Mouse (Mus musculus) MEL (cell line): ENCODE results near the gene Otoa. TPM values are rescaled to one million over a fixed set of nuclear protein-coding genes. Genes with fewer than 3 reads are reported as not detected.

ENCODE experiments used
- DNase-seq: peaks from one replicate; pipeline ENCODE4 v3.0.0; 2011; ENCODE audit warnings: low read depth, low spot score
- H3K27ac ChIP-seq: 2 replicates; pipeline ENCODE4 v1.5.1; 2012; ENCODE audit warnings: low read depth, mild to moderate bottlenecking, control low read depth, low read length, moderate library complexity; ENCODE audit not compliant: control insufficient read depth
- H3K27me3 ChIP-seq, 2 experiments: fragments of 150-350 bp in 1 of 2; sonication (generic) in 1 of 2; 2 replicates each; pipeline ENCODE4 v1.6.1; 2012; ENCODE audit warnings: low read length in 2 of 2, mild to moderate bottlenecking in 2 of 2, improper control_type of control experiment in 1 of 2, moderate library complexity in 1 of 2; ENCODE audit not compliant: insufficient read depth in 2 of 2, control insufficient read depth in 1 of 2
- H3K36me3 ChIP-seq, 2 experiments: 2 replicates each; pipeline ENCODE4 v1.6.1; 2012 to 2014; ENCODE audit warnings: low read length in 2 of 2, improper control_type of control experiment in 1 of 2, inconsistent platforms in 1 of 2, mild to moderate bottlenecking in 1 of 2; ENCODE audit not compliant: insufficient read depth in 2 of 2, control insufficient read depth in 1 of 2
- H3K4me1 ChIP-seq, 2 experiments: fragments of 150-350 bp in 1 of 2; sonication (generic) in 1 of 2; 2 replicates each; pipeline ENCODE4 v1.6.1; 2012; ENCODE audit warnings: low read length in 2 of 2, improper control_type of control experiment in 1 of 2, mild to moderate bottlenecking in 1 of 2; ENCODE audit not compliant: insufficient read depth in 2 of 2, control insufficient read depth in 1 of 2
- H3K4me3 ChIP-seq, 2 experiments: fragments of 150-350 bp in 1 of 2; sonication (generic) in 1 of 2; 2 replicates each; pipeline ENCODE4 v1.5.1; 2012; ENCODE audit warnings: low read depth in 2 of 2, low read length in 2 of 2, mild to moderate bottlenecking in 2 of 2, moderate library complexity in 2 of 2, control low read depth in 1 of 2, improper control_type of control experiment in 1 of 2; ENCODE audit not compliant: control insufficient read depth in 1 of 2, insufficient read depth in 1 of 2
- H3K79me2 ChIP-seq: 2 replicates; pipeline ENCODE4 v1.6.1; 2012; ENCODE audit warnings: mild to moderate bottlenecking, low read length, moderate library complexity; ENCODE audit not compliant: control insufficient read depth, poor library complexity, insufficient read depth
- H3K9ac ChIP-seq: 2 replicates; pipeline ENCODE4 v1.6.1; 2012; ENCODE audit warnings: low read depth, mild to moderate bottlenecking, control low read depth, low read length, moderate library complexity; ENCODE audit not compliant: control insufficient read depth, poor library complexity, severe bottlenecking
- H3K9me3 ChIP-seq: fragments of 150-350 bp; sonication (generic); replicated peaks from 2 replicates; pipeline ENCODE4 v1.6.1; 2012; ENCODE audit warnings: mild to moderate bottlenecking, low read length, improper control_type of control experiment, moderate library complexity; ENCODE audit not compliant: insufficient read depth
- BHLHE40 ChIP-seq: IDR thresholded peaks from 2 replicates; pipeline ENCODE4 v1.6.1; 2012; ENCODE audit warnings: low read depth, mild to moderate bottlenecking, inconsistent platforms, low read length, improper control_type of control experiment, borderline replicate concordance
- CHD1 ChIP-seq: IDR thresholded peaks from 2 replicates; pipeline ENCODE4 v1.6.1; 2012; ENCODE audit warnings: low read depth, mild to moderate bottlenecking, inconsistent platforms, low read length, improper control_type of control experiment
- CHD2 ChIP-seq: IDR thresholded peaks from 2 replicates; pipeline ENCODE4 v1.6.1; 2011; ENCODE audit warnings: low read length, improper control_type of control experiment
- CTCF ChIP-seq, 3 experiments: IDR thresholded peaks in 2 of 3; conservative IDR thresholded peaks in 1 of 3; 2 replicates each; pipeline ENCODE4 v1.5.1; 2011 to 2012; ENCODE audit warnings: low read length in 3 of 3, low read depth in 2 of 3, mild to moderate bottlenecking in 2 of 3, improper control_type of control experiment in 1 of 3, inconsistent platforms in 1 of 3, mixed read lengths in 1 of 3, moderate library complexity in 1 of 3; ENCODE audit not compliant: control insufficient read depth in 1 of 3, insufficient read depth in 1 of 3, poor library complexity in 1 of 3, severe bottlenecking in 1 of 3
- E2F4 ChIP-seq: IDR thresholded peaks from 2 replicates; pipeline ENCODE4 v1.6.1; 2011; ENCODE audit warnings: low read depth, low read length, improper control_type of control experiment, borderline replicate concordance
- ELF1 ChIP-seq: IDR thresholded peaks from 2 replicates; pipeline ENCODE4 v1.6.1; 2014; ENCODE audit warnings: low read depth, mild to moderate bottlenecking, inconsistent platforms, low read length, improper control_type of control experiment, moderate library complexity
- EP300 ChIP-seq, 2 experiments: IDR thresholded peaks; 2 replicates each; pipeline ENCODE4 v1.6.1; 2011; ENCODE audit warnings: improper control_type of control experiment in 2 of 2, low read length in 2 of 2, low read depth in 1 of 2, mild to moderate bottlenecking in 1 of 2
- ETS1 ChIP-seq: IDR thresholded peaks from 2 replicates; pipeline ENCODE4 v1.6.1; 2012; ENCODE audit warnings: low read depth, mild to moderate bottlenecking, inconsistent platforms, low read length, improper control_type of control experiment, moderate library complexity
- GABPA ChIP-seq: IDR thresholded peaks from 2 replicates; pipeline ENCODE4 v1.6.1; 2012; ENCODE audit warnings: low read depth, mild to moderate bottlenecking, inconsistent platforms, low read length, improper control_type of control experiment, moderate library complexity
- GATA1 ChIP-seq: IDR thresholded peaks from 2 replicates; pipeline ENCODE4 v1.6.1; 2011; ENCODE audit warnings: low read depth, low read length, improper control_type of control experiment
- HCFC1 ChIP-seq: IDR thresholded peaks from 2 replicates; pipeline ENCODE4 v1.6.1; 2012; ENCODE audit warnings: low read depth, mild to moderate bottlenecking, inconsistent platforms, low read length, improper control_type of control experiment, moderate library complexity
- JUND ChIP-seq: IDR thresholded peaks from 2 replicates; pipeline ENCODE4 v1.6.1; 2011; ENCODE audit warnings: low read depth, mild to moderate bottlenecking, improper control_type of control experiment, low read length
- KAT2A ChIP-seq: conservative IDR thresholded peaks from 2 replicates; pipeline ENCODE4 v1.6.1; 2012; ENCODE audit warnings: low read depth, low read length, improper control_type of control experiment, inconsistent platforms
- MAFK ChIP-seq: IDR thresholded peaks from 2 replicates; pipeline ENCODE4 v1.6.1; 2011; ENCODE audit warnings: low read depth, mild to moderate bottlenecking, low read length, improper control_type of control experiment, borderline replicate concordance
- MAX ChIP-seq: IDR thresholded peaks from 2 replicates; pipeline ENCODE4 v1.6.1; 2011; ENCODE audit warnings: low read length, improper control_type of control experiment
- MAZ ChIP-seq: IDR thresholded peaks from 2 replicates; pipeline ENCODE4 v1.6.1; 2012; ENCODE audit warnings: low read depth, mild to moderate bottlenecking, inconsistent platforms, low read length, improper control_type of control experiment
- MXI1 ChIP-seq: IDR thresholded peaks from 2 replicates; pipeline ENCODE4 v1.6.1; 2011; ENCODE audit warnings: mild to moderate bottlenecking, low read depth, low read length, improper control_type of control experiment
- MYB ChIP-seq: IDR thresholded peaks from 2 replicates; pipeline ENCODE4 v1.6.1; 2011; ENCODE audit warnings: mild to moderate bottlenecking, low read depth, low read length, improper control_type of control experiment
- MYC ChIP-seq: IDR thresholded peaks from 2 replicates; pipeline ENCODE4 v1.6.1; 2011; ENCODE audit warnings: low read depth, mild to moderate bottlenecking, low read length, improper control_type of control experiment, moderate library complexity
- NELFE ChIP-seq: IDR thresholded peaks from 2 replicates; pipeline ENCODE4 v1.6.1; 2011; ENCODE audit warnings: low read depth, low read length, improper control_type of control experiment
- NRF1 ChIP-seq: IDR thresholded peaks from 2 replicates; pipeline ENCODE4 v1.6.1; 2014; ENCODE audit warnings: low read depth, mild to moderate bottlenecking, inconsistent platforms, low read length, improper control_type of control experiment, moderate library complexity; ENCODE audit not compliant: poor library complexity, insufficient read depth, severe bottlenecking
- POLR2A ChIP-seq, 2 experiments: IDR thresholded peaks; 2 replicates each; pipeline ENCODE4 v1.6.1; 2011 to 2012; ENCODE audit warnings: low read length in 2 of 2, mild to moderate bottlenecking in 2 of 2, control low read depth in 1 of 2, improper control_type of control experiment in 1 of 2, low read depth in 1 of 2, moderate library complexity in 1 of 2; ENCODE audit not compliant: control insufficient read depth in 1 of 2, insufficient read depth in 1 of 2, poor library complexity in 1 of 2
- POLR2AphosphoS2 ChIP-seq: IDR thresholded peaks from 2 replicates; pipeline ENCODE4 v1.6.1; 2011; ENCODE audit warnings: low read length, improper control_type of control experiment
- POLR2AphosphoS5 ChIP-seq: IDR thresholded peaks from 2 replicates; pipeline ENCODE4 v1.6.1; 2012; ENCODE audit warnings: low read depth, borderline replicate concordance, mild to moderate bottlenecking, inconsistent platforms, low read length, moderate library complexity, mixed read lengths
- RAD21 ChIP-seq: IDR thresholded peaks from 2 replicates; pipeline ENCODE4 v1.6.1; 2011; ENCODE audit warnings: mild to moderate bottlenecking, low read depth, low read length, improper control_type of control experiment
- RCOR1 ChIP-seq: IDR thresholded peaks from 2 replicates; pipeline ENCODE4 v1.6.1; 2012; ENCODE audit warnings: low read depth, mild to moderate bottlenecking, inconsistent platforms, low read length, improper control_type of control experiment
- SIN3A ChIP-seq: IDR thresholded peaks from 2 replicates; pipeline ENCODE4 v1.6.1; 2012; ENCODE audit warnings: low read length, improper control_type of control experiment, inconsistent platforms
- SMC3 ChIP-seq: IDR thresholded peaks from 2 replicates; pipeline ENCODE4 v1.6.1; 2011; ENCODE audit warnings: low read depth, low read length, improper control_type of control experiment
- TAL1 ChIP-seq: IDR thresholded peaks from 2 replicates; pipeline ENCODE4 v1.6.1; 2012; ENCODE audit warnings: mild to moderate bottlenecking, inconsistent platforms, low read length, moderate library complexity, mixed read lengths
- TBP ChIP-seq: IDR thresholded peaks from 2 replicates; pipeline ENCODE4 v1.8.0; 2011; ENCODE audit warnings: low read depth, low read length, improper control_type of control experiment
- TCF12 ChIP-seq: IDR thresholded peaks from 2 replicates; pipeline ENCODE4 v1.6.1; 2014; ENCODE audit warnings: low read depth, mild to moderate bottlenecking, inconsistent platforms, low read length, improper control_type of control experiment, moderate library complexity
- UBTF ChIP-seq: IDR thresholded peaks from 2 replicates; pipeline ENCODE4 v1.6.1; 2012; ENCODE audit warnings: low read depth, mild to moderate bottlenecking, inconsistent platforms, low read length, improper control_type of control experiment, moderate library complexity, borderline replicate concordance; ENCODE audit not compliant: insufficient read depth
- USF1 ChIP-seq: IDR thresholded peaks from 2 replicates; pipeline ENCODE4 v1.6.1; 2014; ENCODE audit warnings: low read depth, mild to moderate bottlenecking, inconsistent platforms, low read length, improper control_type of control experiment, moderate library complexity
- USF2 ChIP-seq, 2 experiments: IDR thresholded peaks; 2 replicates each; pipeline ENCODE4 v1.6.1; 2011 to 2012; ENCODE audit warnings: improper control_type of control experiment in 2 of 2, low read length in 2 of 2, borderline replicate concordance in 1 of 2, inconsistent platforms in 1 of 2, low read depth in 1 of 2, mild to moderate bottlenecking in 1 of 2; ENCODE audit not compliant: insufficient read depth in 1 of 2
- ZC3H11A ChIP-seq: IDR thresholded peaks from 2 replicates; pipeline ENCODE4 v1.6.1; 2012; ENCODE audit warnings: low read depth, mild to moderate bottlenecking, inconsistent platforms, low read length, improper control_type of control experiment
- ZKSCAN1 ChIP-seq: IDR thresholded peaks from 2 replicates; pipeline ENCODE4 v1.6.1; 2012; ENCODE audit warnings: low read depth, mild to moderate bottlenecking, inconsistent platforms, low read length, improper control_type of control experiment, moderate library complexity
- ZMIZ1 ChIP-seq: IDR thresholded peaks from 2 replicates; pipeline ENCODE4 v1.6.1; 2012; ENCODE audit warnings: low read depth, mild to moderate bottlenecking, inconsistent platforms, low read length, improper control_type of control experiment, moderate library complexity
- ZNF384 ChIP-seq: IDR thresholded peaks from 2 replicates; pipeline ENCODE4 v1.6.1; 2012; ENCODE audit warnings: low read depth, mild to moderate bottlenecking, inconsistent platforms, low read length, improper control_type of control experiment
- polyA plus RNA-seq, 2 experiments: library from polyadenylated mRNA; stranded (reverse) in 1 of 2; unstranded in 1 of 2; fragments of >175 nt in 1 of 2; fragments of >200 nt in 1 of 2; gene quantifications; 2 replicates each; pipeline versions ENCODE4 v1.2.1 to v1.2.4; 2012; ENCODE audit warnings: low replicate concordance in 2 of 2, low read depth in 1 of 2; ENCODE audit not compliant: insufficient read length in 2 of 2, insufficient read depth in 1 of 2, missing spikeins in 1 of 2
- total RNA-seq: library from RNA; depleted of rRNA; stranded (reverse); fragments of 300-350 nt; gene quantifications from 2 replicates; pipeline ENCODE4 v1.2.3, GENCODE M21; 2012

Gene Otoa
- total and polyA plus RNA-seq, 3 experiments, result 0.04 to 0.23 TPM; not detected in 1

DNA sequence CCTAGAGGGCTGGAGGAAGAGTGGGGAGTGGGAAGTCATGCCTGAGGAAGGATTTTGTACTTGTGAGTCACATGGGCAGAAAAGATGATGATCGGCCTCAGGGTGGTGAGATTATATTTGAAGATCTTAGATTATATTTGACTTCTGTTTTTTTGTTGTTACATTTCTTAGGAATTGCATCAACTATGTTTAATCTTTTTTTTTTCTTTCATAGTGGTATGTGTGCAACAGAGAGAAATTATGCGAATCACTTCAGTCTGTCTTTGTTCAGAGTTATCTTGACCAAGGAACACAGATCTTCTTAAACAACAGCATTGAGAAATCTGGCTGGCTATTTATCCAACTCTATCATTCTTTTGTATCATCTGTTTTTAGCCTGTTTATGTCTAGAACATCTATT is 33.8 kb upstream of the Otoa start:
- peak overlapping the region; percentile 47; the same call in 1 of the 2 replicates for H3K27ac ChIP-seq
- H3K79me2 ChIP-seq, result peaks cover 34% of the 10 kb centered on the region
- peaks cover 10 to 15% of the 10 kb centered on the region in 2 experiments for H3K4me1 ChIP-seq
- H3K36me3 ChIP-seq, result peaks cover 21 to 22% of the 10 kb centered on the region in 2 experiments
- H3K4me3 ChIP-seq, result no peak overlapping the region
- H3K9ac ChIP-seq, result no peak overlapping the region
- no peaks in the 10 kb centered on the region for H3K9me3 ChIP-seq
- peak; percentile 45 for DNase-seq
- no peaks in the 10 kb centered on the region for H3K27me3 ChIP-seq
- no peak for TF ChIP-seq ELF1
- TF ChIP-seq SMC3, result no peak
- TF ChIP-seq TCF12, result no peak
- TF ChIP-seq RAD21, result no peak
- no peak for TF ChIP-seq NELFE
- TF ChIP-seq E2F4, result no peak
- no peak for TF ChIP-seq GABPA
- no peak for TF ChIP-seq UBTF
- TF ChIP-seq CHD1, result no peak
- TF ChIP-seq ZNF384, result peak; percentile 43; the same call in 1 of the 2 replicates
- no peak for TF ChIP-seq CHD2
- TF ChIP-seq USF2 (IDR thresholded peaks at IDR 0.05; ENCODE audit: borderline replicate concordance in 1 of 2, insufficient read depth in 1 of 2, low read depth in 1 of 2, low read length in 2 of 2), result 0 out of 4 replicates have a peak, but pooled peaks of 1 of the 2 experiments have one; percentile 27
- TF ChIP-seq ETS1, result peak; percentile 30; the same call in 1 of the 2 replicates
- no peak for TF ChIP-seq MAX
- TF ChIP-seq POLR2AphosphoS5, result no peak
- TF ChIP-seq BHLHE40, result no peak
- no peak for TF ChIP-seq TBP
- no peak; the same call in 1 of the 2 replicates for TF ChIP-seq KAT2A
- TF ChIP-seq MYB, result no peak
- TF ChIP-seq TAL1, result no peak
- TF ChIP-seq ZC3H11A, result no peak
- TF ChIP-seq NRF1, result no peak
- no peak for TF ChIP-seq POLR2A (IDR thresholded peaks at IDR 0.05; ENCODE audit: control insufficient read depth in 1 of 2, insufficient read depth in 1 of 2, low read depth in 1 of 2, low read length in 2 of 2, poor library complexity in 1 of 2)
- no peak for TF ChIP-seq ZKSCAN1
- TF ChIP-seq EP300 (IDR thresholded peaks at IDR 0.05; ENCODE audit: low read depth in 1 of 2, low read length in 2 of 2), result peak in 1 of 2 experiments; percentile 75; a peak in 1 of 4 replicates
- TF ChIP-seq ZMIZ1, result no peak
- no peak for TF ChIP-seq JUND
- TF ChIP-seq USF1, result peak; percentile 84; the same call in 1 of the 2 replicates
- no peak for TF ChIP-seq MYC
- no peak for TF ChIP-seq GATA1
- TF ChIP-seq POLR2AphosphoS2, result no peak
- TF ChIP-seq HCFC1, result no peak
- no peak for TF ChIP-seq MAFK
- TF ChIP-seq CTCF (IDR thresholded peaks at IDR 0.05 in 2 of 3, conservative IDR thresholded peaks at IDR 0.05 in 1 of 3; ENCODE audit: control insufficient read depth in 1 of 3, insufficient read depth in 1 of 3, low read depth in 2 of 3, low read length in 3 of 3, poor library complexity in 1 of 3, severe bottlenecking in 1 of 3), result no peak
- no peak for TF ChIP-seq MAZ
- TF ChIP-seq MXI1, result peak; percentile 43; the same call in 1 of the 2 replicates
- TF ChIP-seq RCOR1, result peak; percentile 64; the same call in 1 of the 2 replicates
- TF ChIP-seq SIN3A, result no peak
